Mouse (Mus musculus): ENCODE results near the gene Flad1.

Gene Flad1

GRCm38 (mm10) chr3:89382950-89383349 lies 28.7 kb downstream of the Flad1 start:
- no peak for DNase-seq (ENCODE audit: low spot score in 2 of 2)

- DNase-seq (ENCODE audit: low spot score in 2 of 2) = no peak
Measured at GRCm38 (mm10) chr3:89382033-89382882, 29.4 kb downstream of the Flad1 start.

- no peak for DNase-seq (ENCODE audit: low spot score in 2 of 2)
Measured at GRCm38 (mm10) chr3:89381233-89381632, 30.4 kb downstream of the Flad1 start.

GRCm38 (mm10) chr3:89380711-89381110 lies 31.0 kb downstream of the Flad1 start:
- no peak for DNase-seq (ENCODE audit: low spot score in 2 of 2)

- no peak for DNase-seq (ENCODE audit: low spot score in 2 of 2)
Measured at GRCm38 (mm10) chr3:89380291-89380690, 31.4 kb downstream of the Flad1 start.

GRCm38 (mm10) chr3:89379388-89380131 lies 32.1 kb downstream of the Flad1 start:
- DNase-seq (ENCODE audit: low spot score in 2 of 2) = peak in 1 of 2 experiments; percentile 36

GRCm38 (mm10) chr3:89378394-89379067 lies 33.1 kb downstream of the Flad1 start:
- peak; percentile 72 to 76 for DNase-seq (ENCODE audit: low spot score in 2 of 2)

- no peak for DNase-seq (ENCODE audit: low spot score in 2 of 2)
Measured at GRCm38 (mm10) chr3:89377831-89378230, 33.8 kb downstream of the Flad1 start.

GRCm38 (mm10) chr3:89373581-89374231 lies 38.0 kb downstream of the Flad1 start:
- DNase-seq (ENCODE audit: low spot score in 2 of 2) = no peak

- DNase-seq (ENCODE audit: low spot score in 2 of 2) = no peak
Measured at GRCm38 (mm10) chr3:89367338-89367737, 44.3 kb downstream of the Flad1 start.

GRCm38 (mm10) chr3:89365486-89366414 lies 45.9 kb downstream of the Flad1 start:
- DNase-seq (ENCODE audit: low spot score in 2 of 2) = no peak

GRCm38 (mm10) chr3:89365153-89365485 lies 46.6 kb downstream of the Flad1 start, which contains the start of gene Dcst1:
TSS of gene Dcst1 (minus strand) at chr3:89365253.
- DNase-seq (ENCODE audit: low spot score in 2 of 2) = no peak

GRCm38 (mm10) chr3:89364631-89365030 lies 47.0 kb downstream of the Flad1 start:
- DNase-seq (ENCODE audit: low spot score in 2 of 2) = no peak

GRCm38 (mm10) chr3:89361675-89362074 lies 50.0 kb downstream of the Flad1 start, which contains the start of gene Dcst2:
TSS of gene Dcst2 (plus strand) at chr3:89361975.
- no peak for DNase-seq (ENCODE audit: low spot score in 2 of 2)

GRCm38 (mm10) chr3:89360237-89360636 lies 51.4 kb downstream of the Flad1 start:
- no peak for DNase-seq (ENCODE audit: low spot score in 2 of 2)

GRCm38 (mm10) chr3:89359630-89360029 lies 52.0 kb downstream of the Flad1 start:
- DNase-seq (ENCODE audit: low spot score in 2 of 2) = no peak

- no peak for DNase-seq (ENCODE audit: low spot score in 2 of 2)
Measured at GRCm38 (mm10) chr3:89356029-89356428, 55.6 kb downstream of the Flad1 start.

- no peak for DNase-seq (ENCODE audit: low spot score in 2 of 2)
Measured at GRCm38 (mm10) chr3:89355512-89355902, 56.2 kb downstream of the Flad1 start.

- peak; percentile 80 to 82 for DNase-seq (ENCODE audit: low spot score in 2 of 2)
Measured at GRCm38 (mm10) chr3:89354816-89355511, 56.7 kb downstream of the Flad1 start.

- no peak for DNase-seq (ENCODE audit: low spot score in 2 of 2)
Measured at GRCm38 (mm10) chr3:89351271-89351670, 60.4 kb downstream of the Flad1 start.
